Mouse (Mus musculus): ENCODE measurements around the gene Hsf4. TPM values are rescaled to one million over a fixed set of nuclear protein-coding genes. Genes with fewer than 3 reads are reported as not detected.

Gene Hsf4
- polyA plus RNA-seq, 1 experiment from 2014 or later, result 1.2 TPM

GRCm38 (mm10) chr8:105276292-105277120, 6.9 kb downstream of the Hsf4 start:
- no peaks in the 10 kb centered on the region for H3K9me3 ChIP-seq (ENCODE audit: control insufficient read depth, low read length)
- no peak overlapping the region for H3K27ac ChIP-seq (ENCODE audit: low read depth, low read length)
- peak overlapping the region; percentile 51 for H3K4me3 ChIP-seq (ENCODE audit: low read length)
- 4% methylated on average over 24 of the region's 30 CpGs for WGBS
- ATAC-seq, result peak; percentile 61
- H3K9ac ChIP-seq (ENCODE audit: low read depth, low read length), result peak overlapping the region; percentile 72
- peaks cover 4% of the 10 kb centered on the region for H3K36me3 ChIP-seq (ENCODE audit: control insufficient read depth, insufficient read depth, low read length)
- H3K4me1 ChIP-seq (ENCODE audit: control insufficient read depth, insufficient read depth, low read depth, low read length), result peaks cover 22% of the 10 kb centered on the region
- peak overlapping the region; percentile 95 for H3K4me2 ChIP-seq (ENCODE audit: low read length)
- H3K27me3 ChIP-seq (replicated peaks; ENCODE audit: control insufficient read depth, insufficient read depth, low read length), result peaks cover 46% of the 10 kb centered on the region

GRCm38 (mm10) chr8:105278911-105279334, 9.3 kb downstream of the Hsf4 start:
- Histone ChIP-seq H3K36me3 (ENCODE audit: control insufficient read depth, insufficient read depth, low read length) (peaks cover 18% of the 10 kb centered on the region), H3K27ac (ENCODE audit: low read depth, low read length) (no peak overlapping the region), H3K4me1 (ENCODE audit: control insufficient read depth, insufficient read depth, low read depth, low read length) (peaks cover 22% of the 10 kb centered on the region), H3K9me3 (ENCODE audit: control insufficient read depth, low read length) (no peaks in the 10 kb centered on the region), H3K9ac (ENCODE audit: low read depth, low read length) (peak overlapping the region; percentile 1; the same call in 1 of the 2 replicates), H3K4me3 (ENCODE audit: low read length) (no peak overlapping the region), H3K27me3 (replicated peaks; ENCODE audit: control insufficient read depth, insufficient read depth, low read length) (peaks cover 25% of the 10 kb centered on the region), H3K4me2 (ENCODE audit: low read length) (peak overlapping the region; percentile 47)
- WGBS, result 3% methylated on average over 28 of the region's 28 CpGs
- peak; percentile 56 for ATAC-seq

GRCm38 (mm10) chr8:105280567-105280966, 11.0 kb downstream of the Hsf4 start:
- Histone ChIP-seq H3K27me3 (replicated peaks; ENCODE audit: control insufficient read depth, insufficient read depth, low read length) (peaks cover 14% of the 10 kb centered on the region), H3K4me2 (ENCODE audit: low read length) (no peak overlapping the region), H3K4me1 (ENCODE audit: control insufficient read depth, insufficient read depth, low read depth, low read length) (peaks cover 22% of the 10 kb centered on the region), H3K36me3 (ENCODE audit: control insufficient read depth, insufficient read depth, low read length) (peaks cover 21% of the 10 kb centered on the region), H3K4me3 (ENCODE audit: low read length) (no peak overlapping the region), H3K27ac (ENCODE audit: low read depth, low read length) (no peak overlapping the region), H3K9ac (ENCODE audit: low read depth, low read length) (no peak overlapping the region), H3K9me3 (ENCODE audit: control insufficient read depth, low read length) (no peaks in the 10 kb centered on the region)
- ATAC-seq, result no peak
- WGBS, result 79% methylated on average over 3 of the region's 3 CpGs

- Histone ChIP-seq H3K9me3 (ENCODE audit: control insufficient read depth, low read length) (no peaks in the 10 kb centered on the region), H3K4me3 (ENCODE audit: low read length) (no peak overlapping the region), H3K27ac (ENCODE audit: low read depth, low read length) (no peak overlapping the region), H3K4me1 (ENCODE audit: control insufficient read depth, insufficient read depth, low read depth, low read length) (peaks cover 23% of the 10 kb centered on the region), H3K4me2 (ENCODE audit: low read length) (no peak overlapping the region), H3K27me3 (replicated peaks; ENCODE audit: control insufficient read depth, insufficient read depth, low read length) (peaks cover 12% of the 10 kb centered on the region), H3K36me3 (ENCODE audit: control insufficient read depth, insufficient read depth, low read length) (peaks cover 21% of the 10 kb centered on the region), H3K9ac (ENCODE audit: low read depth, low read length) (no peak overlapping the region)
- ATAC-seq, result no peak
- WGBS, result 92% methylated on average over 12 of the region's 12 CpGs
Observed at GRCm38 (mm10) chr8:105281821-105282220, 12.2 kb downstream of the Hsf4 start.

DNA sequence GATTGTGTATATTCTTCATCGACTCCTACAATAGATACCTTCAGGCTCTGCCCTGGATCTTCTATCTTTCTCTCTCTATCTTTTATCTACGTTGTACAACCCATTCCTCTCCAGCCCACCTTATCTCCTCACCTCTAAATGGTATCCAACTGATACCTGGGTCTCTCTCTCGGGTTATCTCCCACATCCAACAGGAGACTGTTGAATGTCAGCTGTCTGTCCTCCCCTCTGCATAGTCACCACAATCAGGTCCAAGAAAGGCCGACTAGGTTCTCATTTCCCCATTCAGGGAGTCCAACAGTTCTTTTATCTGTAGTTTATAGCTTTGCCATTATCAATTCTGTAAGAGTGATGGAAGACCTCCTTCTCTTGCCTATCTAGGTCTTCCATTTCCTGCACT, 12.6 kb downstream of the Hsf4 start:
- H3K4me3 ChIP-seq (ENCODE audit: low read length), result no peak overlapping the region
- no peak overlapping the region for H3K9ac ChIP-seq (ENCODE audit: low read depth, low read length)
- no peak overlapping the region for H3K4me2 ChIP-seq (ENCODE audit: low read length)
- H3K4me1 ChIP-seq (ENCODE audit: control insufficient read depth, insufficient read depth, low read depth, low read length), result peaks cover 25% of the 10 kb centered on the region
- H3K27me3 ChIP-seq (replicated peaks; ENCODE audit: control insufficient read depth, insufficient read depth, low read length), result peaks cover 8% of the 10 kb centered on the region
- H3K9me3 ChIP-seq (ENCODE audit: control insufficient read depth, low read length), result no peaks in the 10 kb centered on the region
- ATAC-seq, result no peak
- H3K27ac ChIP-seq (ENCODE audit: low read depth, low read length), result no peak overlapping the region
- H3K36me3 ChIP-seq (ENCODE audit: control insufficient read depth, insufficient read depth, low read length), result peaks cover 21% of the 10 kb centered on the region
- WGBS, result 94% methylated on average over 4 of the region's 4 CpGs

- 31% methylated on average over 23 of the region's 23 CpGs for WGBS
- H3K4me2 ChIP-seq (ENCODE audit: low read length), result no peak overlapping the region
- no peak overlapping the region for H3K27ac ChIP-seq (ENCODE audit: low read depth, low read length)
- peaks cover 28% of the 10 kb centered on the region for H3K4me1 ChIP-seq (ENCODE audit: control insufficient read depth, insufficient read depth, low read depth, low read length)
- no peak overlapping the region for H3K4me3 ChIP-seq (ENCODE audit: low read length)
- H3K9ac ChIP-seq (ENCODE audit: low read depth, low read length), result no peak overlapping the region
- H3K27me3 ChIP-seq (replicated peaks; ENCODE audit: control insufficient read depth, insufficient read depth, low read length), result peaks cover 7% of the 10 kb centered on the region
- no peaks in the 10 kb centered on the region for H3K9me3 ChIP-seq (ENCODE audit: control insufficient read depth, low read length)
- H3K36me3 ChIP-seq (ENCODE audit: control insufficient read depth, insufficient read depth, low read length), result peaks cover 21% of the 10 kb centered on the region
- no peak for ATAC-seq
Observed at GRCm38 (mm10) chr8:105283074-105283473, 13.5 kb downstream of the Hsf4 start.

DNA sequence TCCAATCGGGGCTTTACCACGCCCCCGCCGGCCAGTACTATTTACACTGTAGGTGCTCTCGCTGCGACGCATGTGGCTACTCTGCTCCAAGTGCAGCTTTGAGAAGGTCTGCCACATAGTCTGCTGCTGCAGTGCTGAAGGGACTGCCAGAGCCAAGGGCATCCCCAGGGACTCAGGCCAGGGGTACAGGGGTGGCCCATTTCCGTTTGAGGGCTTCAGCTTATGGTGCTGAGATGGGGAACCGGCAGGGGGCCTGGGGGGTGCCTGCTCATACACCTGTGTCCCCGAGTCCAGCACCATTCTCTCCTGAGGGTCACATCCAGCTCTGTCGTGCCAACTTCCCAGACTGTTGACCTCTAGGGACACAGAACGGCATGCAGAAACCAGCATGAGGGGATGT, 15.9 kb downstream of the Hsf4 start:
- Histone ChIP-seq H3K36me3 (ENCODE audit: control insufficient read depth, insufficient read depth, low read length) (peaks cover 17% of the 10 kb centered on the region), H3K9ac (ENCODE audit: low read depth, low read length) (no peak overlapping the region), H3K4me2 (ENCODE audit: low read length) (no peak overlapping the region), H3K4me3 (ENCODE audit: low read length) (no peak overlapping the region), H3K27ac (ENCODE audit: low read depth, low read length) (no peak overlapping the region), H3K27me3 (replicated peaks; ENCODE audit: control insufficient read depth, insufficient read depth, low read length) (no peaks in the 10 kb centered on the region), H3K9me3 (ENCODE audit: control insufficient read depth, low read length) (no peaks in the 10 kb centered on the region), H3K4me1 (ENCODE audit: control insufficient read depth, insufficient read depth, low read depth, low read length) (peaks cover 31% of the 10 kb centered on the region)
- ATAC-seq, result no peak
- WGBS, result 46% methylated on average over 12 of the region's 12 CpGs

- H3K27me3 ChIP-seq (replicated peaks; ENCODE audit: control insufficient read depth, insufficient read depth, low read length), result no peaks in the 10 kb centered on the region
- H3K27ac ChIP-seq (ENCODE audit: low read depth, low read length), result no peak overlapping the region
- H3K4me2 ChIP-seq (ENCODE audit: low read length), result peak overlapping the region; percentile 74
- H3K4me3 ChIP-seq (ENCODE audit: low read length), result no peak overlapping the region
- peaks cover 37% of the 10 kb centered on the region for H3K4me1 ChIP-seq (ENCODE audit: control insufficient read depth, insufficient read depth, low read depth, low read length)
- peaks cover 14% of the 10 kb centered on the region; the same call in 1 of the 2 replicates for H3K36me3 ChIP-seq (ENCODE audit: control insufficient read depth, insufficient read depth, low read length)
- H3K9me3 ChIP-seq (ENCODE audit: control insufficient read depth, low read length), result no peaks in the 10 kb centered on the region
- no peak overlapping the region; the same call in 1 of the 2 replicates for H3K9ac ChIP-seq (ENCODE audit: low read depth, low read length)
- WGBS, result 78% methylated on average over 4 of the region's 4 CpGs
- ATAC-seq, result no peak
Observed at GRCm38 (mm10) chr8:105286907-105287306, 17.3 kb downstream of the Hsf4 start.

GRCm38 (mm10) chr8:105288231-105288630, 18.6 kb downstream of the Hsf4 start:
- WGBS, result 76% methylated on average over 5 of the region's 5 CpGs
- Histone ChIP-seq H3K9me3 (ENCODE audit: control insufficient read depth, low read length) (no peaks in the 10 kb centered on the region), H3K4me1 (ENCODE audit: control insufficient read depth, insufficient read depth, low read depth, low read length) (peaks cover 37% of the 10 kb centered on the region), H3K36me3 (ENCODE audit: control insufficient read depth, insufficient read depth, low read length) (peaks cover 3% of the 10 kb centered on the region; the same call in 1 of the 2 replicates), H3K4me3 (ENCODE audit: low read length) (peak overlapping the region; percentile 49), H3K9ac (ENCODE audit: low read depth, low read length) (peak overlapping the region; percentile 63; the same call in 1 of the 2 replicates), H3K27me3 (replicated peaks; ENCODE audit: control insufficient read depth, insufficient read depth, low read length) (no peaks in the 10 kb centered on the region), H3K27ac (ENCODE audit: low read depth, low read length) (no peak overlapping the region; the same call in 1 of the 2 replicates), H3K4me2 (ENCODE audit: low read length) (peak overlapping the region; percentile 74)
- no peak for ATAC-seq
